Mouse (Mus musculus) forebrain, postnatal 0 days (tissue): ENCODE data around the gene Hrh1. TPM values are rescaled to one million over a fixed set of nuclear protein-coding genes. Genes with fewer than 3 reads are reported as not detected.

Experiments
- polyA plus RNA-seq: library from polyadenylated mRNA; unstranded; fragments of >200 nt; fragmentation: Nextera tagmentation; extraction: Ambion mirVana; gene quantifications from 2 replicates; pipeline ENCODE4 v1.2.1, GENCODE M21; 2015
- total RNA-seq: library from RNA; depleted of rRNA; stranded (reverse); fragments of >200 nt; gene quantifications from 2 replicates; pipeline ENCODE4 v1.2.3, GENCODE M21; 2014; rRNA removed

Gene Hrh1
- total and polyA plus RNA-seq, 2 experiments from 2014 or later, result 2.6 to 3.6 TPM

Other genes starting within 250 kb of the Hrh1 start
- 221 and 302 TPM in 2 replicates for gene Slc6a1, start 115.3 kb upstream of the Hrh1 start, total RNA-seq
- 105 and 152 TPM in 2 replicates for gene Slc6a1, start 115.3 kb upstream of the Hrh1 start, polyA plus RNA-seq
- 14.5 and 18.9 TPM in 2 replicates for gene Atg7, start 245.2 kb downstream of the Hrh1 start, total RNA-seq
- gene Atg7, start 245.2 kb downstream of the Hrh1 start, polyA plus RNA-seq, result 18.9 and 19.1 TPM in 2 replicates